Mouse (Mus musculus): ENCODE results near the gene Ttc41.

Gene Ttc41

DNA sequence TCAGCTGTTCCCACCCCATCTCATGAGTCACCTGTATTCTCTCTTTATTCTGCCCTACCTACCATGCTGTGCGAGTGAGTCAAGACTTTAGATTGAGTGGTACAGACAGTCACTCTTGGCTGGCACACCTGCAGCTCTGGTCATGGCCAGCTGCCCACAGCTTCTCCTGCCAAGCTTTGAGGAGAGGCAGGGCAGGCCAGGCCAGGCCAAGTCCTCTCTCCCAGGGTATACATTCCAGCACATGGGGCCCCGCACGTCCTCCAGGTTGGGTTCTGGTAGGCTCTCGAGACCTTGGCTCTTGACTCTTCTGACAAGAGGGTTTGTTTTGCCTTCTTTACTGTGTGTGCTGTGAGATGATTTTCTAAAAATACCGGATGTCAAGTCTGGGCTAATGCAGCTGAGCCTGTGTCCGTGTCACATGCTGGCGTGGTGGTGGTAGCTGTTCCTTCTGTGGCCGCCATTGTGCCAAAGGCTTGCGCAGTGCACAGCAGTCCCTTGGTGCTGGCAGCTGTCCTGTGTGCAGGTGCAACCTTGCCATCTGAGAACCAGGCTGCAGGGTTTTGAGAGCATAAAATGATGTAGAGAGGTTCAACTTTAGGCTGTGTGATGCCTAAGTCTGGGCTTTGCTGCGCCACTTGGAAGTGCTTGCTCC lies 120.4 kb downstream of the Ttc41 start:
- no peak for DNase-seq (ENCODE audit: low read depth)

All from 416B (cell line).